Mouse (Mus musculus) adrenal gland, postnatal 25 days (tissue): ENCODE measurements around the gene Dab1. TPM values are rescaled to one million over a fixed set of nuclear protein-coding genes. Genes with fewer than 3 reads are reported as not detected.

Experiments
- DNase-seq: peaks from one replicate; pipeline ENCODE4 v3.0.0; 2021; ENCODE audit warnings: mixed read lengths
- total RNA-seq: library from RNA; stranded (reverse); gene quantifications from 2 replicates; pipeline ENCODE4 v1.2.3, GENCODE M21; 2021

Dab1 gene
- total RNA-seq, 1 experiment from 2014 or later: 1.0 TPM

- DNase-seq: no peak
These were observed 494.2 kb downstream of the Dab1 start for GRCm38 (mm10) chr4:104113209-104114005.

DNA sequence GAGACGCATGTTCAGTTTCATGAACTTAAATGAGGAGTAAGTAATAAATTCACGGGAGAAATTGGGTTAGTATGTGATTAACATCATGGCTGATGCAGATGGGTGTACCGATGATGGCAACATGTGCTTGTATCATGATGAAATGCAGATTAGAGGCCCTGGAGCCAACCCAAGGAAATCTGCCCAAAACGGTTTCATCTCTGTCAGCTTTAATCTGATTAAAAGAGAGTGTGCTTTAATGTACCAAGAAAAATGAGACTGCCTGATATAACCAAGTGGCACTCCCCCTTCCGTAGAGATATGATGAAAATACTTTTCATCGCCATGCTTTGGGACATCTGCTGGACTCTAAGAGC is 494.8 kb downstream of the Dab1 start:
- no peak for DNase-seq

DNA sequence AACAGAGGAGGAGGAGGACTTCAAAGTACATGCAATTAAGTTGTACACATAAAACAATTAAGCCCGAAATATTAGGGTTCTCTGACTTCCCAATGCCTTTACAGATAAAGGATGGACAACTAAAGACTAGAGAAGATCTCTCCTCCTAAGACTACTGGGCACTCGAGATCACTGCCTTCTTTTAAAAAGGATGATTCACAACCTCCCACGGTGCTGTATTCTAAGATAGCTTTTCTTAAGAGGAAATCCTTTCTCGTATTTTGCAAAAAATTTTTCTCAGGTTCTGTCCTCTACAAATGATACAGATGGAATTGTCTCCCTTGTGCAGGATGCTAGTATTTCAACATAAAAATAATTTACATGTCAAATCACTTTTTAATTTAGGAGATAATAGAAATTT is 500.9 kb downstream of the Dab1 start:
- no peak for DNase-seq

GRCm38 (mm10) chr4:104121959-104122358 is 502.8 kb downstream of the Dab1 start:
- no peak for DNase-seq

- no peak for DNase-seq
These were observed 503.2 kb downstream of the Dab1 start for GRCm38 (mm10) chr4:104122364-104122763.

DNA sequence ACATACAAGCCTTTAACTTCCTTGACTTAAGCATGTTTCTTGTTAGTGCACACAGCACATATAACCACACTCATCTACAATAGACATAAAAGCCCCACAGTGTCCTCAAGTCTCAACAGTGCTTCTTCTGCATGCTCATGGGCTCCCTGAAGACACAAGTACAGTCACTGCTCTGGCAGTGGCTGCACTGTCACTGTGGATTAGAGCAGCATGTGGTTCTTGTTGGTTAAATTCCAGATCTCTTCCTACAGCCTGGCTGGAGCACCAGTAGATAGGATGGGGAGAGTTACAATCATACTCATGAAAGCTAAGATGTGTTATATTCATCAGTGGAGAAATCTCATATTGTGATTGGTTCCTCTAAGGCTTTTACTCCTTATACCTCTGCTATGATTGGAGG is 534.5 kb downstream of the Dab1 start:
- no peak for DNase-seq

- no peak for DNase-seq
These were observed 558.9 kb downstream of the Dab1 start for GRCm38 (mm10) chr4:104178067-104178466.

GRCm38 (mm10) chr4:104186311-104186710 is 567.2 kb downstream of the Dab1 start:
- DNase-seq: no peak

DNA sequence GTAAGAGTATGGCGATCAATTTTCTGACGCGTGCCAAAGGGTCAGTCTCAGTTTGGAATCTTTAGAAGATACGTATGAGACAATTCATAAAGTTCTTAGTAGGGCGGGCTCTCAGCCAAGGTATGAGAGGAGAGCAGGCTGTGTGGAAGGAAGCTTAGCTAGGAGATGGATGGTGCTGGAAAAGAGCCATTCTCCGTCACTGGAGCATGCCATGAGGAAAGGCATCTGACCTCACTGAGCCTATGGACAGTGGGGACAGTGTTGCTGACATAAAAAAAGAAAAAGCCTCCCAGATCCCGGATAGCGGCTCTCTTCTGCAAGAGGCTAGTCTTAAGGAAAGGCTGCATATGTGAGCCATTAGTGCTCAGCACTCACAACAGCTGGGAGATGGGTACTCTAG is 579.5 kb downstream of the Dab1 start:
- no peak for DNase-seq

DNA sequence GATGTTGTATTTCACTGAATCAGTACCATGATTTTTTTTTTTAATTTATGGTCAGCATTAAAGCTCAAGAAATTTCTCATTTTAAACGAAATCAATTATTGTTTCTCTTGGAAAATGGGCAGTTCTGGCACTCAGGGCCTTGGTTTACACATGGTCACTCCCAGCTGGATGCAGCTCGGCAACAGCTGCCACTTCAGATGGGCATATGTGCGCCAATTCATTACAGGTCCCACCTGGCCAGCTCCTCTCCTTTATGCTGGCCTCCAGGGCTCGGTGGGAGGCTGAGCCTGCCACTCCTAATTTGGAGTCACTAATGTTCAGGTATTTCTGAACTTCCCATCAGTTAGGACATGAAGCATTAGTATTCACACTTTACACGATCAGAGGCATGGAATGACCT is 582.5 kb downstream of the Dab1 start:
- no peak for DNase-seq

DNA sequence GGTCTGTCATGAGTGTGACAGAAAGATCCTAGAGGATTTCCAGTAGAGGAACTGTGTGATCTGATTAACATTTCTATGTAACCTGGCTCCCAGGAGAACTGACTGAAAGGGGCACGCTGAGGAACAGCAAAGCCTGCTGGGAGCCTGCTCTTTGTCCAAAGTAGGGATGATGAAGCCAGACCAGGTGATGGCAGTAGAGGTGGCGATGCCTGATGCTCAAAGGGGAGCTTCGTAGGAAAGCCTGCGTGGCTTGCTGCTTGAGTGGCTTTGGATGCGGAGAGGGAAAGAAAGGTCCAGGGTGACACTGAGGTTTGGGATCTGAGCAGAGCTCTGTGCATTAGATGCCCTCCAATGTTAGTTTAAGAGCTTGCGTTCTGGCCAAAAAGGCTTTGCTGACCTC is 584.9 kb downstream of the Dab1 start:
- no peak for DNase-seq

- DNase-seq: no peak
These were observed 587.5 kb downstream of the Dab1 start for GRCm38 (mm10) chr4:104206639-104207038.

GRCm38 (mm10) chr4:104209081-104209480 is 589.9 kb downstream of the Dab1 start:
- DNase-seq: peak; percentile 31

DNA sequence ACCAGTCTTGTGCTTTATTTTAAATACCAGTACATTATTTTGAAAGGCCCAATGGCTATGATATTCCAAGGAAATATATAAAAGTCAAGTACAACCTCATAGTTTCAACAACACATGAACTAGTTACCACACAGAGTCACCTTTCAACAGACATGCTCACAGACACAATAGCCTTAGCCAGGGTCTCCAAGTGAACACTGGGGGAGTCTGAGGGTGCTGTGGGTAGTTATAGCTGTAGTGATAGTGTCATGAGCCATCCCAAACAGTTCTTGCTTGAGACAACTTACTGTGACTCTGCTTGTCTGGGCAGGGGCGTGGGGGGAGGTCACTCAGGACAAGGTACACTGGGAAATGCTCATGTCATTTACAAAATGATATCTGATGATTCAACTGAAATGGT is 591.6 kb downstream of the Dab1 start:
- no peak for DNase-seq

- DNase-seq: no peak
These were observed 592.6 kb downstream of the Dab1 start for GRCm38 (mm10) chr4:104211531-104212455.

DNA sequence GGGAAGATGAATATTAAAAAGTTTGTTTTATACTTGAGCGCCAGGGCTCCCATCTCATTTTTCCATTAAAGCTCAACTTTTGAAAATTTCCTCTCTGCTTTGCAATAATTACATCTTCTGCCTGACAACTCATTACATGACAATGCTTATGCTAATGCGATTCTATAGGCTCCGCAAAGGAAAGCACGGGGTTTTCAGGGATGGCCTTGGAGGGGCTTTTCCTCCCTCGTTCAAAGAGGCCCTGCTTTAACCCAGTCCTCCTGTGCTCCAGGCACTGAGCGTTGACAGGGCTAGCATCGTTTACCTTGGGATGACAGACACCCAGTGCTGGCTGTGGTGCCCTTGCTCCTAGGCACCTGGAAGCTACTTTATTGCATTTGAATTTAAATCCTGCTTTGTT is 595.6 kb downstream of the Dab1 start:
- DNase-seq: no peak

DNA sequence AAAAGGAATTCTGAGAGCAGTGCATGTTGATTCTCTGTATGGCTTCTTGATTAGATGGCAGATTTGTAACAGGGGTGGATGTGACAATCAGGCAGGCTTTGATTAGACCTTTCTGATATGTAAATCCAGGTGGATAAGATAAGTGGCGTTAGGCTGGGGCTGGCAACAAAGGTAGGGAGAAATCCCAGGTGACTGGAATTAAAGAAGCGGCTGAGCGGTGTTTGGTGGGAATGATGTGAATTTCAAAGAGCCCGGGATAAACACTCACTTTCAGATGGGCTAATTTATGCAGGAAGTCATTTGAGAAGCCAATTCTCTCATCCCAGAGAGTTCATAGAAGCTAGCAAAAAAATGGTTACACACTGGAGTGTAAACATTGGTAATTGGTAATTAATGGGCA is 598.2 kb downstream of the Dab1 start:
- no peak for DNase-seq

DNA sequence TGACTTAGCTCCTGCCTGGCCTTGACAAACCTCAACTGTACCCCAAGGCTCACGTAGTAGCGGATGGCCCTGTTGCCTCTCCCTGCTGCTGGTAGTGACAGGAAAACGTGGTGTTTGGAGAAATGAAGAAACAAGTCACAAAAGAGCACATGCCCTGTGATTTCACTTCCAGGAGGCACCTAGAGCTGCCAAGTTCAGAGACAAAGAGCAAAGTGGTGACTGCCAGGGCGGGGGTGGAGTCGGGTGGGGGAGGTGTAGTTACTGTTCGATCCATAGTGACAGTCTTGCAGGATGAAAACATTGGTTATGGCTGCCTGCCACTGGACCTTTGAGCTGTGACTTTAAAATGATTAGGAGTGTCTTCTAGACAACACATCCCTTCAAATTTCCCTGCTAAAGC is 599.6 kb downstream of the Dab1 start:
- DNase-seq: no peak

- no peak for DNase-seq
These were observed 600.9 kb downstream of the Dab1 start for GRCm38 (mm10) chr4:104220099-104220498.

- no peak for DNase-seq
These were observed 610.1 kb downstream of the Dab1 start for GRCm38 (mm10) chr4:104229296-104229695.

DNA sequence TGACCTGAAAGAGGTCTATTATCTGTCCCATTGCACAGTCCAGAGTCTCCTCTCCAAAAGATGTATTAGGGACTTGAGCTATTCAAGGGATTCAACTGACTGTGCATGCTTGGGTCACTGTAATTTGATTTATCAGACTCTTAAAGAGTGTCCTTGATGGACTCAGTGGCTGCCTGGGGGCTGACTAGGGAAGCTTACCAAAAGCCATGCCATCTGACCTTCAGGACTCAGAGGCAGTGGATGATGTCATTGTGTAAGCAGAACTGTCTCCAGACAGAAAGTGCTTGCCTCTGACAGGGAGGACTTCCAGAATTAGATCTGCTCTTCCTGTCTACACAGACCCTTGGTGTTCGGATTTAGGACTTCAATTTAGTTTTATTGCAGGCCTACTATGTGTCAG is 627.3 kb downstream of the Dab1 start:
- DNase-seq: peak; percentile 27

GRCm38 (mm10) chr4:104249462-104249861 is 630.3 kb downstream of the Dab1 start:
- no peak for DNase-seq

DNA sequence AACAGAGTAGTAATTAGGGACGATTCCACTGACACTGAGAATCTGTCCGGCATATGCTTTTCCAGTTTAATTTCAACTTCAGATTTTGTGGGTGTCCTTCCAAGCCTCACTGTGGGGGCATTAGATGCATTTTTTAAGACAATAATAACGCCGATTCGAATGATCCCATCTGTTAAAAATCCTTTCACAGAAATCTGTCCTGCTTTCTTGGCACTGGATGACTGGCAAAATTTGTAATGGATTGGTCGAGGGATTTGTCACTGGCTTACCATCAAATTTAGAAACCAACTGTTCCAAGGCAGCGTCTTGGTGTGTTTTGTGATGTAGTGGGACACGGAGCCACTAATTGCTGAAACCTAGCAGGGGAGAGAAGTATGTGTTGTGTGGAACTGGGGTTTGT is 638.6 kb downstream of the Dab1 start:
- no peak for DNase-seq
